Mouse (Mus musculus): ENCODE data around the gene Bfsp2. TPM values are rescaled to one million over a fixed set of nuclear protein-coding genes. Genes with fewer than 3 reads are reported as not detected.
"Not testable (repeated sequence)": the region's sequence is repeated elsewhere in the genome, so short reads cannot be mapped to it uniquely, and the experiment has no call there.

The Bfsp2 gene
- polyA plus RNA-seq, 1 experiment = not detected

DNA sequence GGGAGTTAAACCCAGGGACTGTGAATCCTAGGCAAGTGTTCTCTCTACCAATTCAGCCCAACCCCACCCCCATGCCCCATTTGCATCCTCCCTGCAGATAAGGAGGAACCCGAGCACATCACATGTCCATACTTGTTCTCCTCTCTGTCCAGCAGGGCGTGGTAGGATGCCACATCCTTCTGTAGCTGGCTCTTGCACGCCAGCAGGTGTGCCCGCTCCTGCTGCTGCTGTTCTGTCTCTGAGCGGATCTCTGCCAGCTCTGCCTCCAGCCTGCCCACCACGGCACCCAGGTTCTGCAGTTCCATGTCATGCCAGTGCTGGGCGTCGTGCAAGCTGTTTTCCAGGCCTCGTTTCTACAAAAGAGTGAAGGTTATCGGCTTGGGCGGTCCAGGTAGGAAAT, 53.8 kb downstream of the Bfsp2 start:
- no peak overlapping the region for H3K4me3 ChIP-seq (ENCODE audit: insufficient read depth, low read depth, low read length)
- no peaks in the 10 kb centered on the region for H3K4me1 ChIP-seq (ENCODE audit: control insufficient read depth, insufficient read depth, insufficient read length, low read length)
- no peak overlapping the region for H3K27ac ChIP-seq (replicated peaks; ENCODE audit: low read depth, low read length)

DNA sequence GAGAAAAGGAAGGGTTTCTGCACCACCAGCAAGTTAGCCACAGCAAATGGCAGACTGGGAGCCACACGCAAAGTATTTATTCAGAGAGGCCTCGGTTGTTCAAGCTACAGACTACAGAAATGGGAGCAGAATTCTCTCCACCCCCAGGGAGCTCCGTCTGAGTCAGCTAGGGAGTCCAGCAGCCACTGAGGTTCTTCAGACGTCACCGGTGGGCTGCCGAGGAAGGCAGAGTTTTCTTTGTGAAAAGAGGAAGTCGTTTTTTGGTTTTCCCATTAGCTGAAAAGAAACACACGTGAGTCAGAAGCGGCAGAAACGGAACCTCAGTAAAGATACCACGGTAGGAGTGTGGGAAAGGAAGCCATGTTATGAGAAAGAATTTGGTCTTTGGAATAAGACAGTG, 55.4 kb downstream of the Bfsp2 start:
- H3K4me3 ChIP-seq (ENCODE audit: insufficient read depth, low read depth, low read length) = no peak overlapping the region
- H3K27ac ChIP-seq (replicated peaks; ENCODE audit: low read depth, low read length) = no peak overlapping the region
- H3K4me1 ChIP-seq (ENCODE audit: control insufficient read depth, insufficient read depth, insufficient read length, low read length) = no peaks in the 10 kb centered on the region

- H3K27ac ChIP-seq (replicated peaks; ENCODE audit: low read depth, low read length) = no peak overlapping the region
- H3K4me3 ChIP-seq (ENCODE audit: insufficient read depth, low read depth, low read length) = no peak overlapping the region
- H3K4me1 ChIP-seq (ENCODE audit: control insufficient read depth, insufficient read depth, insufficient read length, low read length) = no peaks in the 10 kb centered on the region
Measured at GRCm38 (mm10) chr9:103423951-103424350, 56.3 kb downstream of the Bfsp2 start.

DNA sequence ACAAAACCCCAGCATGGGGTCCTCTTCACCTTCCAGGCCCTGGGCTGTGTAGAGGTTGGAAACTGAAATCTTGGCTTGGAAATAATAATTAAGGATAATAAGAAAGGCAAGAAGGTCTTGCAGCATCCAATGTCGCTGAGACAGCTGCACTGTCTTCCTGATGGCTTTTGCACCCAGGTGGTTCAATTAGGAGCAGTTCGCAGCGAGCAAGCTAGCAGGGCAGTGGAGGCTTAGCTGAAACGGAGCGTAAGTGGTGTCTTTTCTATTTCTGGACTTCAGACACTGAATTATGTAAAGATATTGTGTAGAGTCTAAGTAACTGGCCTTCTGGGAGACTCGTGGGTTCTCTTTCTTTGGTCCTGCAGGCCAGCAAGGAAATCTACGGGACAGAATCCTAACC, 56.8 kb downstream of the Bfsp2 start:
- Histone ChIP-seq H3K27ac (replicated peaks; ENCODE audit: low read depth, low read length) (no peak overlapping the region), H3K4me1 (ENCODE audit: control insufficient read depth, insufficient read depth, insufficient read length, low read length) (no peaks in the 10 kb centered on the region), H3K4me3 (ENCODE audit: insufficient read depth, low read depth, low read length) (no peak overlapping the region)

- Histone ChIP-seq H3K27ac (replicated peaks; ENCODE audit: low read depth, low read length) (no peak overlapping the region), H3K4me3 (ENCODE audit: insufficient read depth, low read depth, low read length) (no peak overlapping the region), H3K4me1 (ENCODE audit: control insufficient read depth, insufficient read depth, insufficient read length, low read length) (no peaks in the 10 kb centered on the region)
Measured at GRCm38 (mm10) chr9:103422847-103423246, 57.4 kb downstream of the Bfsp2 start.

- no peak overlapping the region for H3K4me3 ChIP-seq (ENCODE audit: insufficient read depth, low read depth, low read length)
- no peaks in the 10 kb centered on the region for H3K4me1 ChIP-seq (ENCODE audit: control insufficient read depth, insufficient read depth, insufficient read length, low read length)
- no peak overlapping the region for H3K27ac ChIP-seq (replicated peaks; ENCODE audit: low read depth, low read length)
Measured at GRCm38 (mm10) chr9:103420844-103421243, 59.4 kb downstream of the Bfsp2 start.

DNA sequence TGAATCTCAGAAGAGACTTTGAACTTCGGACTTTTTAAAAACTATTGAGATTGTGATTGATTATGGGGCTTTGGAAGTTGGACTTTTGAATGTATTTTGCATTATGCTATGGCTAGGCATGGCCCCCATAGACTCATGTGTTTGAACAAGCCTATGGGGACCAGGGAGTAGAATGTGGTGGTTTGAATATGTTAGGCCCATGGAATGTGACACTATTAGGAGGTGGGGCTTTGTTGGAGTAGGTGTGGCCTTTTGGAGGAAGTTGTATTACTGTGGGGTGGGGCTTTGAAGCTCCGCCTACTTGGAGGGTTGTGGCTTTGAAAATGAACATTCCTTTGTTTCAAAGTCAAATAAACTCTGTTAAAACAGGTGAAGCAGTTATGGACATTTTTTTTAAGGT, 61.4 kb downstream of the Bfsp2 start:
- no peak overlapping the region for H3K27ac ChIP-seq (replicated peaks; ENCODE audit: low read depth, low read length)
- H3K4me1 ChIP-seq (ENCODE audit: control insufficient read depth, insufficient read depth, insufficient read length, low read length) = no peaks in the 10 kb centered on the region
- no peak overlapping the region for H3K4me3 ChIP-seq (ENCODE audit: insufficient read depth, low read depth, low read length)

GRCm38 (mm10) chr9:103418267-103418666, 62.0 kb downstream of the Bfsp2 start:
- H3K4me3 ChIP-seq (ENCODE audit: insufficient read depth, low read depth, low read length); H3K27ac ChIP-seq (replicated peaks; ENCODE audit: low read depth, low read length): not testable (repeated sequence)

DNA sequence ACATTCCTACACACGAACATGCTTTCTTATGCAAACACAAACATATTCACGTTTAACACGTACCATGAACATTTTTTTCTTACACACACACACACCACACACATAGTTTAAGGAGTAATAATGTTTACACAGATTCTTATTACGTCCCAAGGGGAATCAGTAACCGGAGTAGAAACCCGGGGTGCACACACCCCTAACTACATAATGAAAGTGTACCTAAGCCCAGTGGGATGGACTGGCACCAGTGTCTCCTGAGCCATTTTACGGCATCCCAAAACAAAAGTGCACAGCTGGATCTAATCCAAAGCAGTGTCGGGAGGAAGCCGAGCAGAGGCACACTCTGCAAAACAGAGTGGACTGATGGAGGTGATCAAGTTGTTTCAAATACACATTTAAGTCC, 66.8 kb downstream of the Bfsp2 start:
- Histone ChIP-seq H3K27ac (replicated peaks; ENCODE audit: low read depth, low read length) (no peak overlapping the region), H3K4me3 (ENCODE audit: insufficient read depth, low read depth, low read length) (no peak overlapping the region), H3K4me1 (ENCODE audit: control insufficient read depth, insufficient read depth, insufficient read length, low read length) (no peaks in the 10 kb centered on the region)

More at GRCm38 (mm10) chr9:103418267-103418666, 62.0 kb downstream of the Bfsp2 start:
- not testable (repeated sequence) for H3K4me1 ChIP-seq (ENCODE audit: control insufficient read depth, insufficient read depth, insufficient read length, low read length)

DNA sequence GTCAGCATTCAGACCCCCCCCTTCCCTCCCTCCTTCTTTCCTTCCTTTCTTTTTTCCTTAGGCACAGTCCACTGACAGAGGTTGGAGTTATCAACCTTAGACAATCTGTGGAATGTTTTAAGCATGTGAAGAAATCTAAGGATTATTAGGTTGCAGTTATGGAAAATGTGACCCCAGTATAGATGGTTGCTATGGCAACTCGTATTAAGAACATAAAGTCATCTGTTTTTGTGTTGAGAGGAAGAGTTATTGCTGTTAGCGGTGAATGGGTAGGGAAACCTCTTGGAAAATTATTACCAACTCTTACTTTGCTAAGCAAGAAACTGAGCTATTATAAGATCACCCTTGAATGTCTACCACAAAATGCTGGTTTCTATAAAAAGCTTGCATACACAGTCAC, 71.1 kb downstream of the Bfsp2 start:
- H3K4me1 ChIP-seq (ENCODE audit: control insufficient read depth, insufficient read depth, insufficient read length, low read length) = no peaks in the 10 kb centered on the region
- no peak overlapping the region for H3K4me3 ChIP-seq (ENCODE audit: insufficient read depth, low read depth, low read length)
- no peak overlapping the region for H3K27ac ChIP-seq (replicated peaks; ENCODE audit: low read depth, low read length)

GRCm38 (mm10) chr9:103408136-103408777, 72.0 kb downstream of the Bfsp2 start:
- Histone ChIP-seq H3K4me3 (ENCODE audit: insufficient read depth, low read depth, low read length) (no peak overlapping the region), H3K27ac (replicated peaks; ENCODE audit: low read depth, low read length) (no peak overlapping the region), H3K4me1 (ENCODE audit: control insufficient read depth, insufficient read depth, insufficient read length, low read length) (no peaks in the 10 kb centered on the region)

DNA sequence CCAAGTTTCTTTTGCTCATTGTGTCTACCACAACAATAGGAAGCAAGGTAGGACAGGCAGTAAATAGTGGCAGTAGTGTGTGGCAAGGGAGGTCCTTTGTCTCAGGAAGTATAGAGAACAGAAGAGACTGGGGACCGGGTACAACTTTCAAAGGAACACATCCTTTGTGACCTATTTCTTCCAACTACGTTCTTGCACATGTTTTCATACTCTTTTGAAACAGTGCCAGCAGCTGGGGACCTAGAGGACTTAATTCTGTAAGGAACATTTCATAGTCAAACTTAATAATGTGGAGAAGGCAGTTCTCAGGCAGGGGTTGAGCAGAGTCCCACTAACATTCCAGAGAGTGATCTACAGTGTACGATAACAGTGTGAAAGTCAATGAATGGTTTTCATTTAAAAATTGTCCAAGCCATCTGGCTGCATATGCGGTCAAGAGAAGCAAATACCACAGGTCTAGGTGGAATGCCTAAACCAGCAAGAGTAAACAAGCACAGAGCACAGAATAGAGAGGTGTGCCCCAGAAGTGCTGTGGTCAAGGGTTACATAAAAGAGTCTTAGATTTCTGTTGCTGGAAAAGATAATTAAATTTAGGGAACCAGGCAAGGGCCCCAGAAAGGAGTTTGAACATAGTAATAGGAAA, 76.8 kb downstream of the Bfsp2 start:
- Histone ChIP-seq H3K27ac (replicated peaks; ENCODE audit: low read depth, low read length) (no peak overlapping the region), H3K4me3 (ENCODE audit: insufficient read depth, low read depth, low read length) (no peak overlapping the region), H3K4me1 (ENCODE audit: control insufficient read depth, insufficient read depth, insufficient read length, low read length) (no peaks in the 10 kb centered on the region)

DNA sequence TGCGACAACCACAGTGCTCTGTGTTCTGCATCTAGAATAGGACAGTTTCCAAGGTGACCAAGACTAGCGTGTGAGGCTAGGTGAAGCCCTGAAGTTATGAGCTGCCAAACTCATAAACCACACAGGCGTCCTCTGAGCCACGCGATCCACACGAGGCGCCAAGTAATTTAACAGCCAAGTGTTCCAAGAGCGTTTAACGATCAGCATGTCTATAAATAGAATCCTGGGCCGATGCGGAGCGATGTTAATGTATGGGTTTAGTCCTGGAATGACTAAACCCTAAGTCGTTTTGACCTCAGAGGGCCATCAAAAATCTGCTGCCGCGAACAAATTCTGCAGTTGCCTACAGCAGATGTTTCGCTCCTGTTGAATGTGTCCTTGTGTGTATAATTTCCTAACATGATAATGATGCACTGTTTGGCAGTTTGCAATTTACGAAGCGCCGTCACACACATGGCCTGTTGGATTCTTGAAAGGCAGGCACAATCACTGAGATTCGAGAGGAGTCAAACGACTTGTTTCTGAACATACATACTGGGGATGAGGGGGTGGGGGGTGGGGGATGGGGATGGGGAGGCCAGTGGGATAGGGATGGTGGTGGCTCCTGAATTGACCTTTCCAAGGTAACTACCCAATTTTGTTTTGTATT, 81.6 kb downstream of the Bfsp2 start:
- no peak overlapping the region for H3K4me3 ChIP-seq (ENCODE audit: insufficient read depth, low read depth, low read length)
- no peaks in the 10 kb centered on the region for H3K4me1 ChIP-seq (ENCODE audit: control insufficient read depth, insufficient read depth, insufficient read length, low read length)
- no peak overlapping the region for H3K27ac ChIP-seq (replicated peaks; ENCODE audit: low read depth, low read length)

DNA sequence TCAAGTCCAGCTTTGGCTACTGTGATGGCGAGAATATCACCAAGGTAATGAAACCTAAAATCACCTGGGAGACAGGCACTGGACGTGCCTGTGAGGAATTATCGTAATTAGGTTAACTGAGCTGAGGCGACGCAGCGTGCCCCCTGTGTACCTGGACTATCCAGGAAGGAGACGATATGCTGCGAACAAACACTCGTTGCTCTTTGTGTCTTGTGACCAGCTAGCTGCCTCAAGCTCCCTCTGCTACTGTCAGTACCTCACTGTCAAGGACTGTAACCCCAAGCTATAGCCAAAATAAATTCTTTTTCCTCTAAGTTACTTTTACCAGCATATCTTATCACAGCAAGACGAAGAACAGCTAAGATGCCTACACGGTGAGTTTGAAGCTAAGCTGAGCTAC, 87.0 kb downstream of the Bfsp2 start:
- Histone ChIP-seq H3K4me3 (ENCODE audit: insufficient read depth, low read depth, low read length) (no peak overlapping the region), H3K4me1 (ENCODE audit: control insufficient read depth, insufficient read depth, insufficient read length, low read length) (no peaks in the 10 kb centered on the region), H3K27ac (replicated peaks; ENCODE audit: low read depth, low read length) (no peak overlapping the region)

DNA sequence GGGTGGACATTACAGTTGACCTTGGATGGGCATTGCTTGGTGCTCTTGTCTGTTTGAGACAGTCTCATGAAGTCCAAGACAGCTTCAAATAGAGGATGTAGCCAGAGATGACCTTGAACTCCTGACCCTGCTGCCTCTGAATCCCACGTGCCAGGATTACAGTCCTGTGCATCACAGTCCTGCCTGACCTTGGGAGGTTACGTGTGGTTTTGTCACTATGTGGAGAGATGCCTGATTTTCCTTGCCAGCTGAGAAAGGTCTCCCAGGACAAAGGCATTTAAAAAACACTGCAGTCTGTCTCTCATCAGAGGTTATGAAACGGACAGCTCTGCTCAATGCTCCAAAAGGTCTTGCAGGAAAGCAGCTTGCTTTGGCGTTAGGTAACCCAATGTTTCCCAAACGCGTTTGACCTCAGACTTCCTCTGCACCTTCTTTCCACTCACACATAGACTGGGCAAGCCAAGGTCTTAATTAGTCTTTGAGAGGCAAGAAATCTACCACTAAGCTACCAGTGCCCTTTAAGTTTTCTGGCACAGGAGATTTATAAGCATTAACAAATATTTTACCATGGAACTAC, 88.3 kb downstream of the Bfsp2 start:
- Histone ChIP-seq H3K4me3 (ENCODE audit: insufficient read depth, low read depth, low read length) (no peak overlapping the region), H3K27ac (replicated peaks; ENCODE audit: low read depth, low read length) (no peak overlapping the region)

DNA sequence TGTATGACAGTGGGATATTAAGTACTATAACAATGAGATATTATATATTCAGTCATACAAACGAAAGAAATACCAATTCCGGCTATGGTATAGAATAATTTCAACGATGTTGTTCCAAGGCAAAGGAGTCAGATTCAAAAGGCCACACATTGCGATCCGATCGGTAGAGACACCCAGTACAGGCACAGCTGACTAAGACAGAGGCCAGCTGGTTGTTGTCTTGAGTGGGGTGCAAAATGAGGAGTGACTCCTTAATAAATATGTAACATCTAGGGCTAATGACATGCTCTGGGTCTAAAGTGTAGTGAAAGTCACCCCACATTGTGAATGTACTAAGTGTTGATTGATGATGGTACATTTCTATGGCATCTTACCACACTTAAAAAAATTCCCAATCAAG, 91.0 kb downstream of the Bfsp2 start:
- no peak overlapping the region for H3K4me3 ChIP-seq (ENCODE audit: insufficient read depth, low read depth, low read length)
- H3K4me1 ChIP-seq (ENCODE audit: control insufficient read depth, insufficient read depth, insufficient read length, low read length) = no peaks in the 10 kb centered on the region
- H3K27ac ChIP-seq (replicated peaks; ENCODE audit: low read depth, low read length) = no peak overlapping the region

More for the DNA sequence above, 88.3 kb downstream of the Bfsp2 start:
- H3K4me1 ChIP-seq (ENCODE audit: control insufficient read depth, insufficient read depth, insufficient read length, low read length) = no peaks in the 10 kb centered on the region

Data from brown adipose tissue, adult 24 weeks (tissue).